Mouse (Mus musculus) gastrocnemius, postnatal 36 days (tissue): ENCODE measurements around the gene Lrrc51. TPM values are rescaled to one million over a fixed set of nuclear protein-coding genes. Genes with fewer than 3 reads are reported as not detected.

Experiments used
- DNase-seq, 2 experiments: peaks; one replicate each; pipeline ENCODE4 v3.0.0; 2022
- intact Hi-C: fragments of 180-260 bp; cut with DNase I; formaldehyde crosslinking; loops from one replicate; pipeline ENCODE4 v1.15.1; 2025
- total RNA-seq, 2 experiments: library from RNA; stranded (reverse); gene quantifications; 2 replicates each; pipeline ENCODE4 v1.2.3; 2021

The Lrrc51 gene
- total RNA-seq, 2 experiments from 2014 or later = 2.9 to 3.2 TPM

DNA sequence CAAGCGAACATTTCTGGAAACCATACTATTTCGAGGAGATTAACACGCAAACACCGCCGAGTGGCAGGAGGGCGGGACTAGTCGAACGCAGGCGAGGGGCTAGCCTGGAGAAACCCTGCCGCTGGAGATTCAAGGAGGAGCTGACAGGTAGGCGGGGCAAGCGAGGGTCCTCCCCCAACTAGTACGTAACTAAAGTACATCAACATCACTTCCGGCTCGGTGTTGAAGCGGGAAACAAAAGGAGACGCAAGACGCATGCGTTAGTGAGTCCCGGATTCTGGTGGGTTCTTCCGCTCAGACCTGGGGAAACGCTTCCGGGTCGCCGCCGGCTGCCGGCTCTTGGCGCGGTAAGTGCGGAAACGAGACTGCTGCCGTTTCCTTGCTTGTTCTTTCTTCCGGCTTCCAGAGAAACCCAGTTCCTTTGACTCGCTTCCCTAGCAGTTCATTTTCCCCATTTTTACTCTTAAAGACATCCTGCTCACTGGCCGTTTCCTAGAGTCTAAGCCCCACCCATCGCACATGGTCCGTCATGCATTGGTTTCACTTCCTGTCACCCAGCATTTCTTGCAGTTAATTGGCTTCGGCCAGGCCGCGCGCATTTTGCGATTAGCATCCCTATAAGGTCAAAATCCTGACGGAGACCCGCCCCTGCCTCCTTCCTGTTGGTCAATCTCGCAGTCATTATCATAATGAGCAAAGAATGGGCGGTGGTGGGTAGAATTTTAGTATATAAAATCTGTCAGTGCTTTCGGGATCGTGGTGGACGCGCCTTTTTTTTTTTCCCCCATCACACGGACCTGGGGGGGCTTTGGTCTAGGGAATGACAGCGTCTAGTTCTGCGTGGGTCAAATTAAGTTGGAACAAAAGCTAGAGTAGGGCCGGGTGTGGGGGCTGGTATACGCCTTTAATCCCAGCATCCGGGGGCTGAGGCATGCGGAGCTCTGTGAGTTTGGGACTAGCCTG, 37.3 kb downstream of the Lrrc51 start:
- DNase-seq = peak; percentile 94
- intact Hi-C loops = loop anchor here (5.0 kb wide), 2 partner anchors 59 to 219 kb away; partner anchors contain the start of gene Inppl1

- no peak for DNase-seq
- intact Hi-C loops = loop anchor here (5.0 kb wide), 2 partner anchors 58 to 218 kb away; partner anchors contain the start of gene Inppl1
Observed at GRCm38 (mm10) chr7:101895695-101896094, 38.0 kb downstream of the Lrrc51 start.

DNA sequence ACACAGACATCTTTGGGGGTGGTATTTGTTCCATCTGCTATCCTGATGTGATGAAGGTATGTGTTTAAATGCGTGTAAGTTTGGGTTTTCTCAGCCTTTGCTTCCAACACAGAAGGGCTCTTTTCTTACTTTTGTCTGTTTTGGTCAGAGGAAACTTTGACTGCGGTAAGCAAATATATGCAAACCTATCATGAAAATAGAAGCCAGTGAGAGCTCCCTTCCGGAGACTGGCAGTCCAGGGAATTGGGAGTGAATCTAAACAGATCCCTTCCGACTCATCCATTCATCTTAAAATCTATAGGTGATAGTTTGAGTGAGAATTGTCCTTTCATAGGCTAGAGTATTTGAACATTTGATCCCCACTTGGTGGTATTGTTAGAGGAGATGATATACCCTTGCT, 45.2 kb downstream of the Lrrc51 start:
- DNase-seq = no peak
- intact Hi-C loops = loop anchor here (2.0 kb wide), 1 partner anchor 40 kb away; no protein-coding TSS in a partner anchor

DNA sequence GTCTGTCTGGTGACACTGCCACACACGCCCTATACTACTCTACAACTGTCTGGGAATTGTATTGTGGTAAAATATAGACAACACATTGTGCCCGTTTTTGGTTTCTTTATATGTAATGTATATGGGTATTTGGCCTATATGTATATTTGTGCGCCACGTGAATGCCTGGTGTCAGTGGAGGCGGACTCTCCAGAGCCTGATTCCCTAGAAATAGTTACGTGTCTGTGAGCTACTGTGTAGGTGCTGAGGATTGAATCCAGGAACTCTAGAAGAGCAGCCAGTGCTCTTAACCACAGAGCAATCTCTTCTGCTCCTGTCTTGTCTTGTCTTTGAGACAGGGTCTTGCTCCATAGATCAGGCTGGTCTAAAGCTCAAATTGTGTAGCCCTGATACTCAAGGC, 47.4 kb downstream of the Lrrc51 start:
- intact Hi-C loops = no loop called here
- no peak for DNase-seq

- intact Hi-C loops = no loop called here
Observed at GRCm38 (mm10) chr7:101884160-101884559, 49.5 kb downstream of the Lrrc51 start.

GRCm38 (mm10) chr7:101882413-101883154, 51.1 kb downstream of the Lrrc51 start:
- no peak for DNase-seq
- intact Hi-C loops = no loop called here

More at GRCm38 (mm10) chr7:101884160-101884559, 49.5 kb downstream of the Lrrc51 start:
- DNase-seq = no peak

DNA sequence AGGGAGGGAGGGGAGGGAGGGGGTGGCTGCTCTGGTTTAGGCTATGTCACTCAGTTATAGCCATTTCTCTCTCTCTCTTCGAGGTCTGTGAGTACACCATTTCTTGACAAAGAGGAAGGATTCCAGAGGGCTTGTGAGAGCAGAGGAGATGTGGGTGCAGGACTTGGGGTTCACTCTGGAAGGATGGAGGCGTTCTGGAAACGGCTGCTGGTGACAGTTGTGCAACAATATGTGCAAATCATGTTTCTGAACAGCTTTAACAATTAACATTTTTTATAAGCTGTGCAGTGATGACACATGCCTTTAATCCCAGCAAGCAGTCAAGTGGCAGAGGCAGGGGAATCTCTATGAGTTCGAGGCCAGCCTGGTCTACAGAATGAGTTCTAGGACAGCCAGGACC, 52.8 kb downstream of the Lrrc51 start:
- DNase-seq = no peak
- intact Hi-C loops = no loop called here

GRCm38 (mm10) chr7:101875978-101876377, 57.7 kb downstream of the Lrrc51 start:
- intact Hi-C loops = no loop called here
- no peak for DNase-seq

DNA sequence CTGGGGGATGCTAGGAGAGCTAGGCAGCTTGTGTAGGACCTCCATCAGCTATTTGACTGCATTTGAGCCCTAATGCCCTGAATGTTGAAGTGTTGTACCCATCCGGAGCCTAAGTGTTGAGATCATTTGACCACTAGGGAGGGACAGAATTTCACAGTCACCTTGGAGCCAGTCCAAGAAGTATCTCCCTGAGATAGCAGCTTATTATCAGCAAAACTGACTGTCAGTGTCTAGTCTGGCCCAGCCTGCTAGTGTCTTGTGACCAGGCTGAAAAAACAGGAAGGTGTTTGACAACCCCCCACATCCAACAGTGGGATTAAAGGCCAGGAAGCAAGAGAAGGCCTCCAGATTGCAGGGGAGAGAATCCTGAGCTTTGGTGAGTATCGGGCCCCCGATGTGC, 62.4 kb downstream of the Lrrc51 start:
- intact Hi-C loops = no loop called here
- no peak for DNase-seq

GRCm38 (mm10) chr7:101870629-101871028, 63.1 kb downstream of the Lrrc51 start, which contains the start of gene Folr1:
TSS of gene Folr1 (minus strand) at chr7:101870788.
- intact Hi-C loops = no loop called here
- DNase-seq = no peak

DNA sequence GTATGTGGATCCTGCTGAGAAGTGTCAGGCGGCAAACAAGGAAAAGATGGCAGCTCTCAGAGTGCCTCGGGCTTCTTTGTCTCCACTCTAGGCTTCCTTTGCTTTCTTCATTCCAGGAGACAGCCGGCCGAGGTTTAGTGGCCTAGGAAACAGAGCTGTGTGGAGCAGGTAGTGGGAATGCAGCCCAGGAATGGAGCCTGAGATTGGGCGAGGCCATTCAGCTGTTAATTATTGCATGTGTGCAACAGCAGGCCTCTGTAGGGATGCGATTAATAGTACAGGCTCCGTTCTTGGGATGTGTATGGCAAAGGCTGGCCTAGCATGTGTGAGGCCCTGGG, 64.6 kb downstream of the Lrrc51 start:
- no peak for DNase-seq
- intact Hi-C loops = no loop called here

GRCm38 (mm10) chr7:101868241-101869162, 65.2 kb downstream of the Lrrc51 start:
- intact Hi-C loops = no loop called here
- DNase-seq = peak in 1 of 2 experiments; percentile 6

DNA sequence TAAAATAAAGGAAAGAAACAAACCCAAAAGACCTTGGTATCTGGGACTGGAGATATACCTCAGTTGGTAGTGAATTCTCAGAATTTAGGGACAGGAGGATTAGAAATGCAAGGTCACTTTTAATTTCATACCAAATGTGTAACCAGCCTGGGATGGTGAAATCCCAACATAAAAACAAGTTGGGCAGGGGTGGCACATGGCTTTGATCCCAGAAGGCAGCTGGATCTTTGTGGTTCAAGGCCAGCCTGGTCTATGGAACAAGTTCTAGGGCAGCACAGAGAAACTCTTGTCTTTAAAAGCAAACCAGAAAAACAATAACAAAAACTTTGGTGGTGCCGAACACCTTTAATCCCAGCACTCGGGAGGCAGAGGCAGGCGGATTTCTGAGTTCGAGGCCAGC, 66.2 kb downstream of the Lrrc51 start:
- intact Hi-C loops = no loop called here
- DNase-seq = no peak

DNA sequence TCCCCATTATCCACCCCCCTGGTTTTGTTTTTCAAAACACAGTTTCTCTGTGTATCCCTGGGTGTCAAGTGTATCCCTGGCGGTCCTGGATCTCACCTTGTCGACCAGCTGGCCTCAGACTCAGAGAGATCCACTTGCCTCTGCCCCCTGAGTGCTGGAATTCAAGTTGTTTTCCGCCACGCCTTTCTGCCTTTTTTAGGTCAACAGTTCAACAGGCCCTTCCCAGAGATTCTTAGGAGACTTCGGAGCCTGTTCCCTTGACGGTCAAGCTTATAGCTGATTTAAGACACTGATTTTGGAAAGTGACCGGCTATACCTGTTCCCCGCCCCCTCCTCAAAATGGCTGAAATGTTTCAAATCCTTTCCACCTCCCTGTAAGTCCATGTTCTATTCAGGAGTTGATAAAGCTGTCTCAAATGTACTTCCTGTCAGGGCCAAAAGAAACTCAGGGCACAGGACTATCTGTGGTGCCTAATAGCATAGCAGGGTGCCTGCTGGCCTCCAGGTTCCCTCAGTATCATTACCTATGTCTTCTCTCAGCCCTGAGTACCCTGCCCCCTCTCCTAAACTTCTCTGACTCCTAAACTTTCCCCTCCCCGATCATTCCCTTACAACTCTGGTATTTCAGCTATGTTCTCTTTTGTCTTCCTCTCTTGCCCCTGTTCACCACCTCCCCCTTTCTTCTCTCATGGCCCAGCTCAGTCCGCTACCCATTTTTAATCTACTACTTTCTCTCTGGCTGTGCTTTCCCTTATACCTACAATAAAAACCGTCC, 67.0 kb downstream of the Lrrc51 start:
- no peak for DNase-seq
- intact Hi-C loops = no loop called here

- no peak for DNase-seq
- intact Hi-C loops = no loop called here
Observed at GRCm38 (mm10) chr7:101863415-101863814, 70.3 kb downstream of the Lrrc51 start, which contains the start of gene Anapc15. TSS of gene Anapc15 (plus strand) at chr7:101863715.
